Mouse (Mus musculus) stomach, embryonic 15.5 days (tissue): Measurements from ENCODE around the gene BC048671. TPM values are rescaled to one million over a fixed set of nuclear protein-coding genes. Genes with fewer than 3 reads are reported as not detected.

Experiments
- ATAC-seq: fragments of 200-750 bp; cut with Nextera tagmentation; 2 replicates; pipeline ENCODE4 v1.8.0; 2017; ENCODE audit warnings: low read depth, moderate number of reproducible peaks, moderate TSS enrichment; ENCODE audit not compliant: insufficient read depth, low FRiP score
- H3K27ac ChIP-seq: fragments of 300-500 bp; sonication (generic); 2 replicates; pipeline ENCODE4 v1.5.1; 2015; ENCODE audit warnings: mild to moderate bottlenecking, inconsistent platforms
- H3K27me3 ChIP-seq: fragments of 300-500 bp; sonication (generic); replicated peaks from 2 replicates; pipeline ENCODE4 v1.6.1; 2015; ENCODE audit warnings: inconsistent platforms
- H3K36me3 ChIP-seq: fragments of 300-500 bp; sonication (generic); 2 replicates; pipeline ENCODE4 v1.6.1; 2015; ENCODE audit warnings: inconsistent platforms
- H3K4me1 ChIP-seq: fragments of 300-500 bp; sonication (generic); 2 replicates; pipeline ENCODE4 v1.6.1; 2015; ENCODE audit warnings: inconsistent platforms
- H3K4me2 ChIP-seq: fragments of 300-500 bp; sonication (generic); 2 replicates; pipeline ENCODE4 v1.6.1; 2015; ENCODE audit warnings: mild to moderate bottlenecking, inconsistent platforms
- H3K4me3 ChIP-seq: fragments of 300-500 bp; sonication (generic); replicated peaks from 2 replicates; pipeline ENCODE4 v1.5.1; 2015; ENCODE audit warnings: inconsistent platforms
- H3K9ac ChIP-seq: fragments of 300-500 bp; sonication (generic); 2 replicates; pipeline ENCODE4 v1.6.1; 2015; ENCODE audit warnings: inconsistent platforms
- H3K9me3 ChIP-seq: fragments of 300-500 bp; sonication (generic); 2 replicates; pipeline ENCODE4 v1.6.1; 2016; ENCODE audit warnings: inconsistent platforms
- WGBS: fragments of 180-500 bp; shearing (Covaris S2); methylation state at CpG from one replicate; pipeline ENCODE4 v1.1.7; 2015; 5-methylcytosine and 5-hydroxymethylcytosine counted together
- polyA plus RNA-seq: library from polyadenylated mRNA; unstranded; fragments of >200 nt; fragmentation: Nextera tagmentation; extraction: Ambion mirVana; gene quantifications from 2 replicates; pipeline ENCODE4 v1.2.1, GENCODE M21; 2015

The BC048671 gene
- not detected in 2 replicates for polyA plus RNA-seq

GRCm38 (mm10) chr6:90300919-90301318 is at the start of gene BC048671:
BC048671 (plus strand) TSS chr6:90301219.
- Histone ChIP-seq H3K27me3 (no peaks in the 10 kb centered on the region), H3K4me3 (no peak within 1 kb of the TSS), H3K9me3 (no peaks in the 10 kb centered on the region), H3K27ac (no peak within 1 kb of the TSS), H3K9ac (no peak within 1 kb of the TSS), H3K4me1 (no peaks in the 10 kb centered on the region), H3K36me3 (no peaks in the 10 kb centered on the region), H3K4me2 (no peak within 1 kb of the TSS)
- WGBS: 82% methylated on average over 1 of the region's 1 CpGs
- no peak for ATAC-seq

- no peak overlapping the region for H3K4me2 ChIP-seq
- H3K4me3 ChIP-seq: no peak overlapping the region
- H3K9ac ChIP-seq: no peak overlapping the region
- no peak for ATAC-seq
- H3K27ac ChIP-seq: no peak overlapping the region
- H3K27me3 ChIP-seq: no peaks in the 10 kb centered on the region
- H3K36me3 ChIP-seq: no peaks in the 10 kb centered on the region
- no peaks in the 10 kb centered on the region for H3K9me3 ChIP-seq
- 51% methylated on average over 12 of the region's 12 CpGs for WGBS
- no peaks in the 10 kb centered on the region for H3K4me1 ChIP-seq
Measured at GRCm38 (mm10) chr6:90288265-90288664, 12.8 kb upstream of the BC048671 start.

GRCm38 (mm10) chr6:90306315-90306975 is 5.4 kb downstream of the BC048671 start:
- no peaks in the 10 kb centered on the region for H3K9me3 ChIP-seq
- WGBS: 82% methylated on average over 6 of the region's 6 CpGs
- H3K36me3 ChIP-seq: no peaks in the 10 kb centered on the region
- no peaks in the 10 kb centered on the region for H3K27me3 ChIP-seq
- H3K4me2 ChIP-seq: no peak overlapping the region
- H3K9ac ChIP-seq: no peak overlapping the region
- H3K27ac ChIP-seq: no peak overlapping the region
- no peaks in the 10 kb centered on the region for H3K4me1 ChIP-seq
- ATAC-seq: no peak; the same call in 1 of the 2 replicates
- no peak overlapping the region for H3K4me3 ChIP-seq

GRCm38 (mm10) chr6:90308839-90309778 is 8.1 kb downstream of the BC048671 start:
- no peak overlapping the region for H3K4me3 ChIP-seq
- no peak for ATAC-seq
- no peaks in the 10 kb centered on the region for H3K27me3 ChIP-seq
- H3K36me3 ChIP-seq: no peaks in the 10 kb centered on the region
- no peak overlapping the region for H3K4me2 ChIP-seq
- 81% methylated on average over 87 of the region's 87 CpGs for WGBS
- no peaks in the 10 kb centered on the region for H3K4me1 ChIP-seq
- H3K27ac ChIP-seq: no peak overlapping the region
- no peaks in the 10 kb centered on the region for H3K9me3 ChIP-seq
- no peak overlapping the region for H3K9ac ChIP-seq

GRCm38 (mm10) chr6:90315961-90316360 is 14.9 kb downstream of the BC048671 start:
- no peaks in the 10 kb centered on the region for H3K36me3 ChIP-seq
- H3K9me3 ChIP-seq: no peaks in the 10 kb centered on the region
- no peak overlapping the region for H3K27ac ChIP-seq
- H3K27me3 ChIP-seq: no peaks in the 10 kb centered on the region
- H3K4me3 ChIP-seq: no peak overlapping the region
- WGBS: 82% methylated on average over 5 of the region's 5 CpGs
- H3K9ac ChIP-seq: no peak overlapping the region
- ATAC-seq: no peak
- H3K4me1 ChIP-seq: no peaks in the 10 kb centered on the region
- H3K4me2 ChIP-seq: no peak overlapping the region

GRCm38 (mm10) chr6:90317510-90318258 is 16.7 kb downstream of the BC048671 start:
- Histone ChIP-seq H3K9me3 (no peaks in the 10 kb centered on the region), H3K4me1 (no peaks in the 10 kb centered on the region), H3K36me3 (no peaks in the 10 kb centered on the region), H3K4me3 (no peak overlapping the region), H3K27me3 (no peaks in the 10 kb centered on the region), H3K4me2 (no peak overlapping the region), H3K27ac (no peak overlapping the region), H3K9ac (no peak overlapping the region)
- WGBS: 83% methylated on average over 2 of the region's 2 CpGs
- ATAC-seq: no peak

GRCm38 (mm10) chr6:90319019-90319418 is 18.0 kb downstream of the BC048671 start:
- Histone ChIP-seq H3K27me3 (no peaks in the 10 kb centered on the region), H3K36me3 (no peaks in the 10 kb centered on the region), H3K9me3 (no peaks in the 10 kb centered on the region), H3K9ac (no peak overlapping the region), H3K4me1 (no peaks in the 10 kb centered on the region), H3K4me2 (no peak overlapping the region), H3K27ac (no peak overlapping the region), H3K4me3 (no peak overlapping the region)
- no peak for ATAC-seq
- 94% methylated on average over 2 of the region's 2 CpGs for WGBS

- Histone ChIP-seq H3K4me1 (no peaks in the 10 kb centered on the region), H3K27ac (no peak overlapping the region), H3K9ac (no peak overlapping the region), H3K4me3 (no peak overlapping the region), H3K27me3 (no peaks in the 10 kb centered on the region), H3K9me3 (no peaks in the 10 kb centered on the region), H3K36me3 (no peaks in the 10 kb centered on the region), H3K4me2 (no peak overlapping the region)
- ATAC-seq: no peak
- 60% methylated on average over 7 of the region's 7 CpGs for WGBS
Measured at GRCm38 (mm10) chr6:90319475-90320191, 18.6 kb downstream of the BC048671 start.

GRCm38 (mm10) chr6:90320429-90320828 is 19.4 kb downstream of the BC048671 start:
- H3K4me1 ChIP-seq: peaks cover 5% of the 10 kb centered on the region; the same call in 1 of the 2 replicates
- WGBS: 70% methylated on average over 5 of the region's 5 CpGs
- no peak overlapping the region for H3K27ac ChIP-seq
- no peak overlapping the region for H3K4me3 ChIP-seq
- no peaks in the 10 kb centered on the region for H3K36me3 ChIP-seq
- ATAC-seq: no peak
- no peaks in the 10 kb centered on the region; the same call in 1 of the 2 replicates for H3K27me3 ChIP-seq
- no peaks in the 10 kb centered on the region for H3K9me3 ChIP-seq
- no peak overlapping the region for H3K9ac ChIP-seq
- H3K4me2 ChIP-seq: no peak overlapping the region

GRCm38 (mm10) chr6:90321811-90322210 is 20.8 kb downstream of the BC048671 start:
- no peak for ATAC-seq
- Histone ChIP-seq H3K4me2 (no peak overlapping the region), H3K27me3 (no peaks in the 10 kb centered on the region; the same call in 1 of the 2 replicates), H3K4me1 (peaks cover 5% of the 10 kb centered on the region; the same call in 1 of the 2 replicates), H3K36me3 (no peaks in the 10 kb centered on the region), H3K4me3 (no peak overlapping the region), H3K27ac (no peak overlapping the region), H3K9ac (no peak overlapping the region), H3K9me3 (no peaks in the 10 kb centered on the region)
- 52% methylated on average over 4 of the region's 4 CpGs for WGBS

- no peak overlapping the region for H3K9ac ChIP-seq
- no peaks in the 10 kb centered on the region for H3K36me3 ChIP-seq
- ATAC-seq: no peak
- no peaks in the 10 kb centered on the region for H3K9me3 ChIP-seq
- H3K27ac ChIP-seq: no peak overlapping the region
- WGBS: 64% methylated on average over 3 of the region's 3 CpGs
- no peak overlapping the region for H3K4me2 ChIP-seq
- no peak overlapping the region for H3K4me3 ChIP-seq
- no peaks in the 10 kb centered on the region; the same call in 1 of the 2 replicates for H3K27me3 ChIP-seq
- peaks cover 5% of the 10 kb centered on the region; the same call in 1 of the 2 replicates for H3K4me1 ChIP-seq
Measured at GRCm38 (mm10) chr6:90324026-90324425, 23.0 kb downstream of the BC048671 start.
